Mouse (Mus musculus) CH12.LX (cell line): ENCODE measurements around the gene Tgfbr3.

Source experiments
- BHLHE40 ChIP-seq: IDR thresholded peaks from 2 replicates; pipeline ENCODE4 v1.6.1; 2011; ENCODE audit warnings: mild to moderate bottlenecking, low read depth, low read length, improper control_type of control experiment
- CTCF ChIP-seq, 2 experiments: IDR thresholded peaks in 1 of 2; conservative IDR thresholded peaks in 1 of 2; 2 replicates each; pipeline ENCODE4 v1.5.1; 2011 to 2012; ENCODE audit warnings: low read depth in 2 of 2, low read length in 2 of 2, improper control_type of control experiment in 1 of 2, inconsistent platforms in 1 of 2, mild to moderate bottlenecking in 1 of 2, moderate library complexity in 1 of 2
- EP300 ChIP-seq: IDR thresholded peaks from 2 replicates; pipeline ENCODE4 v1.6.1; 2011; ENCODE audit warnings: low read length, improper control_type of control experiment
- MAFK ChIP-seq: IDR thresholded peaks from 2 replicates; pipeline ENCODE4 v1.6.1; 2011; ENCODE audit warnings: low read length, improper control_type of control experiment; ENCODE audit not compliant: insufficient replicate concordance
- MXI1 ChIP-seq: IDR thresholded peaks from 2 replicates; pipeline ENCODE4 v1.6.1; 2011; ENCODE audit warnings: mild to moderate bottlenecking, low read depth, low read length, improper control_type of control experiment
- POLR2A ChIP-seq: IDR thresholded peaks from 2 replicates; pipeline ENCODE4 v1.6.1; 2011; ENCODE audit warnings: low read depth, mild to moderate bottlenecking, improper control_type of control experiment, low read length
- SMC3 ChIP-seq: IDR thresholded peaks from 2 replicates; pipeline ENCODE4 v1.6.1; 2011; ENCODE audit warnings: low read depth, low read length, improper control_type of control experiment
- TBP ChIP-seq: conservative IDR thresholded peaks from 2 replicates; pipeline ENCODE4 v1.6.1; 2011; ENCODE audit warnings: low read depth, low read length, improper control_type of control experiment
- TCF12 ChIP-seq: IDR thresholded peaks from 2 replicates; pipeline ENCODE4 v1.6.1; 2014; ENCODE audit warnings: low read depth, mild to moderate bottlenecking, inconsistent platforms, low read length, improper control_type of control experiment

DNA sequence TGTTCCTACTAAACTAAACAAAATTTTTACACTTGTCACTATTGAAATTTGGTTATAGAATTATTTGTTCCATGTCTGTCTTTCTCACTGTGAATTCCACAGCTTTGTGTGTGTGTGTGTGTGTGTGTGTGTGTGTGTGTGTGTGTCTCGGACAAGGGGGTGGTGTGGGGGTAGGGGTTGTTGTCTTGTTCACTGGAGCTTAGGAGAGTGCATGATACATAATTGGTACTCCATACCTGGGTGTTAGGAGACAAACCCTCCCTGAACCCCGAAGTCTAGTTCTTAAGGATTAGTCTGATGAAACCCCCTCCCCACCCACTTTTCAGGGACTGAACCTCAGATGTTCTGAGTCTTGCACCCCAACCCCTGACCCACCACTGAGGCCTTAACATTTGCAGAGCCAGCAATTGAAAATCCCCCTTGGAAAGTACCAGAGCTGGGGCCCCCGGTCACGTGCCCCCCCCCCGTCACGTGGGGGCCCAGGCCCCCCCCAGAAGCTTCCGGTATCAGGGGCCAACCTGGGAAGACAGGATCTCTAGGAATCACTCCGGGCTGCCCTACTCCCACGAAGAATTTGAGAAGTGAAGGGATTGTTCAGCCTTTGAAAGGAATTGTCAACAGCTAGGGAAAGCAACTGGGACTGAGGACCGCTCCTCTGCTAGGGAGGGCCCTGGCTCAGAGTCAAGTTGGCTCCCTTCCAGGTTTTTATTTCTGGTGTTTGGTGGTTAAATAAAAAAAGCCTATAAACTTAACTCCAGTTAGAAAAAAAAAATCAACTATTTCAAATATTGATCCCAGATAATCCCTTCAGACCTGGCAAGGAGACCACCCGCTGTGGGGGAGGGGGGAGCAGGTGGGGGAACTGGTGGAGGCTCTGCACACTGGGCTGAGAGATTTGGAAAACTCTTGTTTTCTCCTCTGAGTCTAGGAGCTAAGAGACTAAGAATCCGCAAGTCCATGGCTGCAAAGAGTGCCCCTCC is 201.3 kb downstream of the Tgfbr3 start:
- TF ChIP-seq POLR2A (no peak), CTCF (conservative IDR thresholded peaks at IDR 0.05 in 1 of 2, IDR thresholded peaks at IDR 0.05 in 1 of 2; ENCODE audit: low read depth in 2 of 2, low read length in 2 of 2) (no peak), MAFK (no peak), BHLHE40 (peak; percentile 67), EP300 (no peak), MXI1 (no peak), TBP (no peak), TCF12 (no peak), SMC3 (no peak)
